Mouse (Mus musculus) lung, adult 2 months (tissue): ENCODE measurements at regions not wholly inside any gene's neighbourhood (a gene's known extent, or its start where the extent isn't known, plus 50 kb on each side); places are given as distances from the start of the nearest gene placed in this dataset.

ENCODE experiments used
- DNase-seq: peaks from one replicate; pipeline ENCODE4 v3.0.0; 2022
- H3K4me1 ChIP-seq: fragments of 200-500 bp; 2 replicates; pipeline ENCODE4 v1.6.1; 2011; ENCODE audit warnings: low read length; ENCODE audit not compliant: control insufficient read depth, insufficient read depth
- H3K4me3 ChIP-seq: fragments of 200-500 bp; replicated peaks from 2 replicates; pipeline ENCODE3; 2011; ENCODE audit warnings: low read depth, mild to moderate bottlenecking, control low read depth, low read length; ENCODE audit errors: extremely low read depth
- CTCF ChIP-seq: fragments of 200-500 bp; IDR thresholded peaks from 2 replicates; pipeline ENCODE4 v1.5.1; 2011; ENCODE audit warnings: mild to moderate bottlenecking, low read length, control low read depth; ENCODE audit not compliant: insufficient read depth
- POLR2A ChIP-seq: fragments of 200-500 bp; IDR thresholded peaks from 2 replicates; pipeline ENCODE4 v1.6.1; 2011; ENCODE audit warnings: low read depth, mild to moderate bottlenecking, control low read depth, low read length, borderline replicate concordance; ENCODE audit errors: extremely low read depth
- WGBS: fragments of 180-500 bp; shearing (Covaris S2); methylation state at CpG from one replicate; pipeline ENCODE4 v1.1.7; 2018; 5-methylcytosine and 5-hydroxymethylcytosine counted together

- no peak for DNase-seq
- H3K4me3 ChIP-seq = no peak overlapping the region
- no peaks in the 10 kb centered on the region for H3K4me1 ChIP-seq
- no peak for TF ChIP-seq POLR2A
- TF ChIP-seq CTCF = no peak
- 87% methylated on average over 9 of the region's 9 CpGs for WGBS
Observed at GRCm38 (mm10) chr15:31168191-31168590, 55.9 kb upstream of the Dap start.

- Histone ChIP-seq H3K4me3 (no peak overlapping the region), H3K4me1 (no peaks in the 10 kb centered on the region)
- WGBS = 80% methylated on average over 6 of the region's 6 CpGs
- TF ChIP-seq POLR2A = no peak
- TF ChIP-seq CTCF = no peak
- DNase-seq = no peak
Observed at GRCm38 (mm10) chr15:31173309-31174115, 50.6 kb upstream of the Dap start.
